8 mouse cellular contexts compared by ENCODE assay signal in genomic region chr9:56505793-56506755, GRCm38 (mm10).
DNase-seq lines count a peak whose midpoint lies in the region; ATAC-seq and TF ChIP-seq lines count a peak whose summit lies in the region.

No protein-coding gene starts in this region.

- peak; percentile 71; the same call in 1 of the 2 replicates for TF ChIP-seq POLR2A in lung, adult 2 months (IDR thresholded peaks at IDR 0.05; ENCODE audit: borderline replicate concordance, extremely low read depth, low read depth, low read length)

- H3K4me3 ChIP-seq in ES-E14 (ENCODE audit: insufficient read depth in 1 of 2, low read depth in 1 of 2, low read length in 2 of 2, poor library complexity in 1 of 2, severe bottlenecking in 1 of 2), result peak overlapping the region; percentile 43 to 55
- peak overlapping the region; percentile 41 for H3K4me3 ChIP-seq in forebrain, embryonic 15.5 days
- peak overlapping the region; percentile 70 for H3K4me3 ChIP-seq in lung, adult 2 months (replicated peaks; ENCODE audit: extremely low read depth, low read depth, low read length)

- H3K27ac ChIP-seq in ES-E14 (ENCODE audit: insufficient read depth, low read depth, low read length, poor library complexity, severe bottlenecking), result no peak overlapping the region
- H3K27ac ChIP-seq in forebrain, embryonic 15.5 days (replicated peaks), result peak overlapping the region; percentile 99

- TF ChIP-seq CTCF in lung, adult 2 months (IDR thresholded peaks at IDR 0.05; ENCODE audit: insufficient read depth, low read length), result peak; percentile 90

- WGBS in forebrain, embryonic 15.5 days, result 1% methylated on average over 31 of the region's 31 CpGs
- WGBS in lung, adult 2 months, result 1% methylated on average over 31 of the region's 31 CpGs

- no peaks in the 10 kb centered on the region for H3K36me3 ChIP-seq in ES-E14 (ENCODE audit: control insufficient read depth, insufficient read depth, low read length, poor library complexity, severe bottlenecking)
- H3K36me3 ChIP-seq in forebrain, embryonic 15.5 days, result no peaks in the 10 kb centered on the region

- H3K4me1 ChIP-seq in ES-E14 (ENCODE audit: control insufficient read depth in 2 of 2, insufficient read depth in 2 of 2, low read length in 2 of 2, poor library complexity in 1 of 2), result peaks cover 6 to 11% of the 10 kb centered on the region in 2 experiments; a peak in 3 of 4 replicates
- peaks cover 41% of the 10 kb centered on the region for H3K4me1 ChIP-seq in forebrain, embryonic 15.5 days
- peaks cover 29% of the 10 kb centered on the region for H3K4me1 ChIP-seq in lung, adult 2 months (ENCODE audit: control insufficient read depth, insufficient read depth, low read length)

- peak; percentile 88 for DNase-seq in ES-E14 (ENCODE audit: low read depth, low spot score)
- DNase-seq in cerebellum, adult 11-12 months, result peak; percentile 98
- DNase-seq in heart, postnatal 25 days (ENCODE audit: low spot score), result peak; percentile 90
- peak; percentile 82 to 92 for DNase-seq in layer of hippocampus, adult 18-20 months (ENCODE audit: low spot score in 2 of 2)
- peak; percentile 92 for DNase-seq in lung, adult 2 months
- DNase-seq in thymus, adult 18-20 months, result peak; percentile 82 to 86

- peak; percentile 93 for ATAC-seq in forebrain, embryonic 15.5 days (replicated peaks)
- peak; percentile 88 for ATAC-seq in neutrophil, adult 5-6 weeks (ENCODE audit: extremely low read depth, insufficient number of reproducible peaks, low FRiP score, poor library complexity, severe bottlenecking)

- H3K4me2 ChIP-seq in forebrain, embryonic 15.5 days (replicated peaks), result peak overlapping the region; percentile 67

- H3K9ac ChIP-seq in ES-E14 (ENCODE audit: insufficient read depth, low read depth, low read length, poor library complexity, severe bottlenecking), result peak overlapping the region; percentile 30; the same call in 1 of the 2 replicates
- H3K9ac ChIP-seq in forebrain, embryonic 15.5 days (replicated peaks), result peak overlapping the region; percentile 62

- H3K27me3 ChIP-seq in forebrain, embryonic 15.5 days, result no peaks in the 10 kb centered on the region

- intact Hi-C loops in heart, postnatal 25 days (cut with DNase I), result loop anchor here (1.0 to 5.0 kb wide), 5 partner anchors 46 to 293 kb away; no protein-coding TSS in a partner anchor

- no peaks in the 10 kb centered on the region for H3K9me3 ChIP-seq in ES-E14 (ENCODE audit: control insufficient read depth, insufficient read depth, low read depth, low read length)
- no peaks in the 10 kb centered on the region for H3K9me3 ChIP-seq in forebrain, embryonic 15.5 days

- in situ Hi-C loops in ES-E14 (cut with MboI; ENCODE audit: low sequenced_read_pairs in 2 of 2, unreplicated experiment in 2 of 2), result no loop called here

TF ChIP-seq in ES-E14, 5 proteins besides CTCF, POLR2A, EP300 and RAD21:
- TF ChIP-seq MAFK (IDR thresholded peaks at IDR 0.05; ENCODE audit: insufficient read depth, low read depth, low read length), result no peak
- peak; percentile 79; the same call in 1 of the 2 replicates for TF ChIP-seq ZC3H11A (IDR thresholded peaks at IDR 0.05; ENCODE audit: borderline replicate concordance, low read depth, low read length)
